Mouse (Mus musculus) liver, postnatal 0 days (tissue): ENCODE measurements around the gene Gm2174.

Experiments
- CTCF ChIP-seq: sonication (generic); IDR thresholded peaks from 2 replicates; pipeline ENCODE4 v1.5.1; 2016; ENCODE audit warnings: antibody characterized with exemption, low read depth
- EP300 ChIP-seq: IDR thresholded peaks from 2 replicates; pipeline ENCODE4 v1.6.1; 2016; ENCODE audit warnings: antibody characterized with exemption, low read depth, mild to moderate bottlenecking

DNA sequence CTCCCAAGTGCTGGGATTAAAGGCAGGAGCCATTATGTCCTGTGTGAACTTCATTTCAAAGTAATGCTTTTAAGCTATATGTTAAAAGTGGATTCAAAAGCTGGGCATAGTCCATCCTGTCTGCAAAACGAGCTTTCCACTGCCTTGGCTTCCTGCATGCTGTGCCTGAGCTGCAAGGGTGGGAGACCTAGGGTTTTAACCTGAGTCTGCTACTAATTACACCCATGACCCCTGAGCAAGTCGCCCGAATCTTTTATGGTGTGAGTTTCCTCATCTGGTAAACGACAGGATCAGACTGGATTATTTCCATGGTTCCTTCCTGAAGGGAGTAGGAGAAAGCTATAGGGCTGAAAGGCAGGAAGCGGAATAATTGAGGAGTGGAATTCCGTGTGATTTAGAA, 20.7 kb downstream of the Gm2174 start:
- TF ChIP-seq CTCF, result no peak
- no peak for TF ChIP-seq EP300
